Mouse (Mus musculus): ENCODE measurements around the gene Banp. TPM values are rescaled to one million over a fixed set of nuclear protein-coding genes. Genes with fewer than 3 reads are reported as not detected.

Gene Banp
- polyA plus RNA-seq, 1 experiment from 2014 or later: 50.7 TPM

DNA sequence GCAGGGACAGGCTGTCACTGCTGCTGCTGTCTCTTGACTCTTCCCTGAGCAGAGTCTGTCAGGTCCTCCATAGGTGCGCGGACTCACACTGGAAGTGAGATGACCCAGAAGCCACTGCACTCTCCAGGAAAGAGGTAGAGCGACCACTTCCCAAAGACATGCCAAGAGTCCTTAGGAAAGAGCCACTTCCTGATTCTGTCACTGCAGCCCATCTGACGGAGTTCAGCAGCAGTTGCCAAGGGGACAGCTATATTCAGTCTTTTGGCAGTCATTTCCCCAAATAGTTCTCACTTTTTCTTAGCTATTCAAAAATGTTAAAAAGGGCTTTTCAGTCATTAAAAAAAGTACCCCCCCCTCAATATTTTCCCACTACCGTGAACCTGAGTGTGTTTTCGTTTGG is 72.7 kb downstream of the Banp start:
- H3K9me3 ChIP-seq (ENCODE audit: low read length): no peaks in the 10 kb centered on the region
- H3K36me3 ChIP-seq (ENCODE audit: insufficient read depth, low read length): peaks cover 37% of the 10 kb centered on the region
- no peaks in the 10 kb centered on the region for H3K27me3 ChIP-seq (ENCODE audit: insufficient read depth, low read length)
- H3K4me3 ChIP-seq (ENCODE audit: low read length): no peak overlapping the region
- H3K27ac ChIP-seq (ENCODE audit: low read length): no peak overlapping the region
- H3K4me1 ChIP-seq (ENCODE audit: insufficient read depth, low read length): no peaks in the 10 kb centered on the region
- no peak overlapping the region for H3K4me2 ChIP-seq (replicated peaks; ENCODE audit: low read depth, low read length)
- no peak for ATAC-seq (ENCODE audit: low FRiP score, low TSS enrichment)
- no peak overlapping the region for H3K9ac ChIP-seq (replicated peaks; ENCODE audit: low read length)
- 81% methylated on average over 6 of the region's 6 CpGs for WGBS

- Histone ChIP-seq H3K9me3 (ENCODE audit: low read length) (no peaks in the 10 kb centered on the region), H3K36me3 (ENCODE audit: insufficient read depth, low read length) (peaks cover 34% of the 10 kb centered on the region), H3K9ac (replicated peaks; ENCODE audit: low read length) (no peak overlapping the region), H3K27ac (ENCODE audit: low read length) (no peak overlapping the region), H3K4me1 (ENCODE audit: insufficient read depth, low read length) (no peaks in the 10 kb centered on the region), H3K4me3 (ENCODE audit: low read length) (no peak overlapping the region), H3K27me3 (ENCODE audit: insufficient read depth, low read length) (no peaks in the 10 kb centered on the region), H3K4me2 (replicated peaks; ENCODE audit: low read depth, low read length) (no peak overlapping the region)
- 72% methylated on average over 4 of the region's 4 CpGs for WGBS
- ATAC-seq (ENCODE audit: low FRiP score, low TSS enrichment): no peak
Measured at GRCm38 (mm10) chr8:122022705-122023104, 73.2 kb downstream of the Banp start.

- Histone ChIP-seq H3K4me3 (ENCODE audit: low read length) (no peak overlapping the region), H3K27me3 (ENCODE audit: insufficient read depth, low read length) (no peaks in the 10 kb centered on the region), H3K4me1 (ENCODE audit: insufficient read depth, low read length) (peaks cover 2% of the 10 kb centered on the region; the same call in 1 of the 2 replicates), H3K9me3 (ENCODE audit: low read length) (no peaks in the 10 kb centered on the region), H3K27ac (ENCODE audit: low read length) (no peak overlapping the region), H3K36me3 (ENCODE audit: insufficient read depth, low read length) (peaks cover 33% of the 10 kb centered on the region), H3K9ac (replicated peaks; ENCODE audit: low read length) (no peak overlapping the region), H3K4me2 (replicated peaks; ENCODE audit: low read depth, low read length) (no peak overlapping the region)
- WGBS: 76% methylated on average over 9 of the region's 9 CpGs
- no peak for ATAC-seq (ENCODE audit: low FRiP score, low TSS enrichment)
Measured at GRCm38 (mm10) chr8:122025546-122025945, 76.0 kb downstream of the Banp start.

DNA sequence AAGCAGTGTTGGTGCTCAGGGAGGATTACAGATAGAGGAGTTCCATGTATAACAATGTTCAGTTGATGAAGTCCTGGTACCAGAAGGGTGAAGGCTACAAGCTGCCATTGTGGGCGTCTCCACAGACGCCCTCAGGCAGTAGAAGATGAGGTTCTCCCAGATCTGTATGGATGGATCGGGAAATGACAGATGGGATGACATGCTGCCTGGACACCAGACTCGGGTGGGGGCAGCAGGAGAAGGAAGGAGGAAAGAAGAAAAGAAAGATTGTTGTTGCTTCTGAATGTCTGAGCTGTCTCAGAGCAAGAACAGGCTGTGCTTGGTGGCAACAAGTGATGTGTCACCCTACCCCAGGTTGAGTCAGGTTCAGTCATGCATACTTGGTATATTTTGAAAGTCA is 78.6 kb downstream of the Banp start:
- peaks cover 31% of the 10 kb centered on the region for H3K36me3 ChIP-seq (ENCODE audit: insufficient read depth, low read length)
- no peaks in the 10 kb centered on the region for H3K27me3 ChIP-seq (ENCODE audit: insufficient read depth, low read length)
- no peak overlapping the region for H3K4me2 ChIP-seq (replicated peaks; ENCODE audit: low read depth, low read length)
- no peak overlapping the region for H3K9ac ChIP-seq (replicated peaks; ENCODE audit: low read length)
- H3K4me3 ChIP-seq (ENCODE audit: low read length): no peak overlapping the region
- ATAC-seq (ENCODE audit: low FRiP score, low TSS enrichment): no peak
- H3K9me3 ChIP-seq (ENCODE audit: low read length): no peaks in the 10 kb centered on the region
- WGBS: 75% methylated on average over 4 of the region's 4 CpGs
- H3K4me1 ChIP-seq (ENCODE audit: insufficient read depth, low read length): peaks cover 15% of the 10 kb centered on the region
- H3K27ac ChIP-seq (ENCODE audit: low read length): no peak overlapping the region

- Histone ChIP-seq H3K27me3 (ENCODE audit: insufficient read depth, low read length) (no peaks in the 10 kb centered on the region), H3K9ac (replicated peaks; ENCODE audit: low read length) (no peak overlapping the region), H3K27ac (ENCODE audit: low read length) (no peak overlapping the region), H3K4me3 (ENCODE audit: low read length) (no peak overlapping the region), H3K9me3 (ENCODE audit: low read length) (no peaks in the 10 kb centered on the region), H3K4me1 (ENCODE audit: insufficient read depth, low read length) (peaks cover 15% of the 10 kb centered on the region), H3K36me3 (ENCODE audit: insufficient read depth, low read length) (peaks cover 13% of the 10 kb centered on the region), H3K4me2 (replicated peaks; ENCODE audit: low read depth, low read length) (no peak overlapping the region)
- ATAC-seq (ENCODE audit: low FRiP score, low TSS enrichment): no peak
- WGBS: 39% methylated on average over 7 of the region's 7 CpGs
Measured at GRCm38 (mm10) chr8:122030965-122031364, 81.4 kb downstream of the Banp start.

GRCm38 (mm10) chr8:122032741-122033140 is 83.2 kb downstream of the Banp start:
- no peak overlapping the region for H3K27ac ChIP-seq (ENCODE audit: low read length)
- ATAC-seq (ENCODE audit: low FRiP score, low TSS enrichment): no peak
- no peak overlapping the region for H3K9ac ChIP-seq (replicated peaks; ENCODE audit: low read length)
- no peaks in the 10 kb centered on the region for H3K9me3 ChIP-seq (ENCODE audit: low read length)
- WGBS: 21% methylated on average over 9 of the region's 9 CpGs
- H3K4me1 ChIP-seq (ENCODE audit: insufficient read depth, low read length): peaks cover 15% of the 10 kb centered on the region
- no peak overlapping the region for H3K4me2 ChIP-seq (replicated peaks; ENCODE audit: low read depth, low read length)
- no peaks in the 10 kb centered on the region for H3K27me3 ChIP-seq (ENCODE audit: insufficient read depth, low read length)
- no peaks in the 10 kb centered on the region for H3K36me3 ChIP-seq (ENCODE audit: insufficient read depth, low read length)
- H3K4me3 ChIP-seq (ENCODE audit: low read length): no peak overlapping the region

DNA sequence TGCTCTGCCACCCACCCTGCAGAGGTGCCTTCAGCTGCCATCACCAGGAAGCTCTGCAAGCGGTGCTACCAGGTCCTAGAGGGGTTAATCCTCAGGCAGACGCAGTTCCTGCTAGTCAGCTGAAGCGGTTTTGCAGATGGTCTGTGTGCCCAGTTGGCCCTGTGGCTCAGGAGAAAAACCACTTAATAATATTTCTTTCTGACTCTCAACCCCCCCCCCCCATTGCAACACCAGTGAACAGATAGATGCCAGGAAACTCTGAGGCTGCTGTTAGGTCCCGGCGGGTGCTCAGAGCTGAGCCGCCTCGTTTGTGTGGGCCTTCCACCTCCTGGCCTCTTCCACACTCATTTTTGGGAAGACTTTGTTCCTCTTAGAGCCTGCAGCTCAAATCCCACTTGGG is 86.0 kb downstream of the Banp start:
- H3K9me3 ChIP-seq (ENCODE audit: low read length): no peaks in the 10 kb centered on the region
- no peaks in the 10 kb centered on the region for H3K36me3 ChIP-seq (ENCODE audit: insufficient read depth, low read length)
- 75% methylated on average over 7 of the region's 7 CpGs for WGBS
- no peak overlapping the region for H3K4me2 ChIP-seq (replicated peaks; ENCODE audit: low read depth, low read length)
- H3K27me3 ChIP-seq (ENCODE audit: insufficient read depth, low read length): no peaks in the 10 kb centered on the region
- H3K9ac ChIP-seq (replicated peaks; ENCODE audit: low read length): no peak overlapping the region
- H3K27ac ChIP-seq (ENCODE audit: low read length): no peak overlapping the region
- no peak for ATAC-seq (ENCODE audit: low FRiP score, low TSS enrichment)
- H3K4me3 ChIP-seq (ENCODE audit: low read length): no peak overlapping the region
- peaks cover 12% of the 10 kb centered on the region for H3K4me1 ChIP-seq (ENCODE audit: insufficient read depth, low read length)

DNA sequence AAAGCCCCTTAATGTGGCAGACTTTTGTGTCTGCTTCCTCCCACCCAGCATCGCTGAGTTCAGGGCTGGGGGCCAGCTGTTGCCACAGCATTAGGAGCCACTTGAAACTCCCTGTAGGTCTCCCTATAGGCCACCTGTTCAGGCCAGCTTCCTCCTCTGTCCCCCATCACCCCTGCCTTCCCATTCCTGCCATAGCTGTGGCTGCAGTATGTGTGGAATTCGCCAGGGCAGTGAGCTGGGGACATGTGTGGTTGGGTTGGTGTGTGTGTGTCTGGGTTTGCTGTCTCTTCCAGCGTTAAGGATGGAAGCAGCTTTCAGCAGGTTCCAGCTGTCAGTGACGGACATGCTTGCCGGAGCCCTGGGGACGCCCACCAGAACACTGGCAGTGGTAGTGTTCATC is 86.8 kb downstream of the Banp start:
- 74% methylated on average over 6 of the region's 6 CpGs for WGBS
- Histone ChIP-seq H3K4me2 (replicated peaks; ENCODE audit: low read depth, low read length) (no peak overlapping the region), H3K27me3 (ENCODE audit: insufficient read depth, low read length) (no peaks in the 10 kb centered on the region), H3K27ac (ENCODE audit: low read length) (no peak overlapping the region), H3K4me1 (ENCODE audit: insufficient read depth, low read length) (peaks cover 6% of the 10 kb centered on the region; the same call in 1 of the 2 replicates), H3K4me3 (ENCODE audit: low read length) (no peak overlapping the region), H3K9ac (replicated peaks; ENCODE audit: low read length) (no peak overlapping the region), H3K9me3 (ENCODE audit: low read length) (no peaks in the 10 kb centered on the region), H3K36me3 (ENCODE audit: insufficient read depth, low read length) (no peaks in the 10 kb centered on the region)
- no peak for ATAC-seq (ENCODE audit: low FRiP score, low TSS enrichment)

GRCm38 (mm10) chr8:122037279-122037678 is 87.7 kb downstream of the Banp start:
- Histone ChIP-seq H3K4me1 (ENCODE audit: insufficient read depth, low read length) (peaks cover 6% of the 10 kb centered on the region; the same call in 1 of the 2 replicates), H3K9me3 (ENCODE audit: low read length) (no peaks in the 10 kb centered on the region)
- ATAC-seq (ENCODE audit: low FRiP score, low TSS enrichment): no peak

GRCm38 (mm10) chr8:122038076-122038475 is 88.5 kb downstream of the Banp start:
- no peak for ATAC-seq (ENCODE audit: low FRiP score, low TSS enrichment)
- H3K36me3 ChIP-seq (ENCODE audit: insufficient read depth, low read length): no peaks in the 10 kb centered on the region
- H3K9ac ChIP-seq (replicated peaks; ENCODE audit: low read length): no peak overlapping the region
- H3K4me2 ChIP-seq (replicated peaks; ENCODE audit: low read depth, low read length): no peak overlapping the region
- 0 out of 2 replicates have a peak, but pooled peaks cover under 1% of the 10 kb centered on the region for H3K4me1 ChIP-seq (ENCODE audit: insufficient read depth, low read length)
- H3K4me3 ChIP-seq (ENCODE audit: low read length): no peak overlapping the region
- 93% methylated on average over 6 of the region's 6 CpGs for WGBS
- no peaks in the 10 kb centered on the region for H3K9me3 ChIP-seq (ENCODE audit: low read length)
- H3K27me3 ChIP-seq (ENCODE audit: insufficient read depth, low read length): no peaks in the 10 kb centered on the region
- H3K27ac ChIP-seq (ENCODE audit: low read length): no peak overlapping the region

More at GRCm38 (mm10) chr8:122037279-122037678, 87.7 kb downstream of the Banp start:
- Histone ChIP-seq H3K4me3 (ENCODE audit: low read length) (no peak overlapping the region), H3K36me3 (ENCODE audit: insufficient read depth, low read length) (no peaks in the 10 kb centered on the region), H3K27ac (ENCODE audit: low read length) (no peak overlapping the region), H3K27me3 (ENCODE audit: insufficient read depth, low read length) (no peaks in the 10 kb centered on the region), H3K4me2 (replicated peaks; ENCODE audit: low read depth, low read length) (no peak overlapping the region), H3K9ac (replicated peaks; ENCODE audit: low read length) (no peak overlapping the region)
- 47% methylated on average over 7 of the region's 7 CpGs for WGBS
